Mouse (Mus musculus) c-Kit-positive CD71-positive TER-119-positive erythroid progenitor cells, embryonic 14.5 days (primary cell): Measurements from ENCODE around the gene Gm6096.
"Not testable (repeated sequence)": the region's sequence is repeated elsewhere in the genome, so short reads cannot be mapped to it uniquely, and the experiment has no call there.

ENCODE experiments used
- DNase-seq: peaks from one replicate; pipeline ENCODE4 v3.0.0-alpha.2; 2013; ENCODE audit warnings: low spot score

Gene Gm6096

DNA sequence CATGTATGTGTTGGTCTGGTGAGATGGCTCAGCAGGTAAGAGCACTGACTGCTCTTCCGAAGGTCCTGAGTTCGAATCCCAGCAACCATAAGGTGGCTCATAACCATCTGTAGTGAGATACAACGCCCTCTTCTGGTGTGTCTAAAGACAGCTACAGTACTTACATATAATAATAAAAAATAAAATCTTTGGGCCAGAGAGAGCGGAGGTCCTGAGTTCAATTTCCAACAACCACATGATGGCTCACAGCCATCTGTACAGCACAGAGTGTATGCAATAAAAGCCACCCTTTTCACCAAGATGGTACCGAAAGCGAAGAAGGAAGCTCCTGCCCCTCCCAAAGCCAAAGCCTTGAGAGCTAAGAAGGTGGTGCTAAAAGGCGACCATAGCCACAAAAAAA is at the start of gene Gm6096:
Gene Gm6096, plus strand, starts transcription at position 301 of the 400 bp plus-strand sequence.
- no peak for DNase-seq

GRCm38 (mm10) chr7:34202147-34202546 is 48.7 kb upstream of the Gm6096 start:
- DNase-seq, result not testable (repeated sequence)

DNA sequence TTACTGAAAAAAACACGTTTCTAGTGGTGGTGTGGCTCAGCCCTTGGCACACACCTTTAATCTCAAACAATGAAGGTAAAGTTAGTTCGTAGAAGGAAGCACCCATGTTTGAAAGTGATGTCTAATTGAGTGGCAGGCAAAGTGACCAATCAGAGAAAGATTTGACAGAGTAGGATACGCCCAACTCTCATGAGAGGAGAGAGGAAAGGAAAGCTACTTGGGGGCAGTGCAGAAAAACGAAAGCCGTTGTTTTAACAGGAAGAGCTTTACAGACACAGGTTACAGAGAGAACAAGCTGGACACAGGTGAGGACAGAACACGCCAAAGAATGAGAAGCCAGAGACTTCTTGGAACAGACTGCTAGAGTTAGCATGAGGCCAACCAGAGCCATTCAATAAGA is 44.5 kb upstream of the Gm6096 start:
- DNase-seq, result no peak

GRCm38 (mm10) chr7:34208027-34208745 is 42.7 kb upstream of the Gm6096 start:
- DNase-seq, result no peak

GRCm38 (mm10) chr7:34213281-34213680 is 37.6 kb upstream of the Gm6096 start:
- DNase-seq, result no peak

DNA sequence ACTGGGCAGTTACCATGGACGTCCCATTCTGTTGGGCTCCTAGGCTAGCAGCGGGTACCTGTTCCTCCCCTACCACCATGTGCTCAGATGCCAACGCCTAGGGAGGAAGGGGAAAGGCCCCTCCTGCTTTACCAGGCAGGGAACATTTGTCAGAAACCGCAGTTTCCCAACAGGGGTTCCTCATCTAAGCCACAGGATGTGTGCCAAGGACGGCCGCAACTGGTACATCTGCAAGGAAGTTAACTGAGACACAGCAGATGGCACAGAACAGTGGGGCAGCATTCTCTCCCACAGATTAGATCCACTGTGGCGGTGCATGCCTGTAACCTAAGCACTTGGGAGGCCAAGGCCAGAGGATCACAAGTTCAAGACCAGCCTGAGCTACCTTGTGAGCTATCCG is 36.2 kb upstream of the Gm6096 start:
- DNase-seq, result no peak

GRCm38 (mm10) chr7:34215481-34215880 is 35.4 kb upstream of the Gm6096 start:
- no peak for DNase-seq

DNA sequence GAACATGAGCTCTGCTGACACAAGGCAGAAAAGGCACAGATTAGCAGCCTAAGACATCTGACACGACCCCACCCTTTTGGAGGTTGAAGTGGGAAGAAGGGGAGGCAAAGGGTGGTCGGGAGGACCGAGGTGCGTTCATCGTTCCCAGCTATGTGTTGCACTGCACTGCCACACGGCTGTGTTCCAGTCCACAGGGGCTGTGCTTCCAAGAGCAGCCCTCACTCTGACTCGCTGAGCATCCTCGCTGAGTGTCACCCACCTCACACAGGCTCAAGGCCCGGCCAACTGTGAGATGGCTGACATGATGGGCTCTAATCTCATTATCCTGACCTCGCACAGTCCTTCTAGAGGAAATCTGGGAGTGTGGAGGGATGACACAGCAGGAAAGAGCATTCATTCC is 34.4 kb upstream of the Gm6096 start:
- DNase-seq, result no peak

DNA sequence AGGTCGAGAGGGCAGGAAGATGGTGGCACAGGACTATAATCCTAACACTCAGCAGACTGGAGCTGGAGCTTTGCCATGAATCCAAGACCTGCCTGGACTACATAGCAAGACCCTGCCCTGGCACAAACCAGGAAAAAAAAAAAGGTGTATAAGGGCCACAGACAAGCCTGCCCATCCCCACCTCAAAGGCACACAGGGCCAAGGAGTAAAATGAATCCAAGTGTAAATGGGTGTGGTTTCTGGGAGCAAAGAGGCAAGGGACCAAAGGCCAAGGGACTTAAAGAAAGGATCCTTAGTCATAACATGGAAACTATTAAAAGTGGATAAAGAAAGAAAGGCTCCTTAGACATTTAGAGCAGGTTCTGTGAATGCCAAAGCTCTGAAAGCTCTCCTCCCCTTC is 32.3 kb upstream of the Gm6096 start:
- DNase-seq, result no peak

- DNase-seq, result no peak
These were observed 29.1 kb upstream of the Gm6096 start for GRCm38 (mm10) chr7:34221594-34222250.

GRCm38 (mm10) chr7:34222340-34222739 is 28.5 kb upstream of the Gm6096 start:
- no peak for DNase-seq

GRCm38 (mm10) chr7:34224308-34224707 is 26.5 kb upstream of the Gm6096 start:
- no peak for DNase-seq

DNA sequence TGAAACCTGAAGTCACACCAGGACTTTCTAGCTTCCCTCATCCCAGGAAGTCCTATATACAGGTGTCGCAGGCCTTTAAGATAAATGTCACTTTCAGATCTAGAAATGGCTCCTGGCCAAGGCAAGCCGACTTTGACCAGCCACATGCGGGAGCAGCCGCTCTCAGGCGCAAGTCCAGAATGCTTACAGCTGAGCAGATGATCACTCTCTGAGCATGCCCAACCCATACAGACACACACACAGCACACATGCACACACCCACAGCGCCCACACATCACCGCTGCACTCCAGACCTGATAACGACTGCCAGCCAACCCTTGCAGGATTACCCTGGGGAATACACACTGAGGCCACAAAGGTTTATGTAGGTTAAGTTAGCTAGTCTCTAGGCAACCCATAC is 24.8 kb upstream of the Gm6096 start:
- DNase-seq, result no peak

DNA sequence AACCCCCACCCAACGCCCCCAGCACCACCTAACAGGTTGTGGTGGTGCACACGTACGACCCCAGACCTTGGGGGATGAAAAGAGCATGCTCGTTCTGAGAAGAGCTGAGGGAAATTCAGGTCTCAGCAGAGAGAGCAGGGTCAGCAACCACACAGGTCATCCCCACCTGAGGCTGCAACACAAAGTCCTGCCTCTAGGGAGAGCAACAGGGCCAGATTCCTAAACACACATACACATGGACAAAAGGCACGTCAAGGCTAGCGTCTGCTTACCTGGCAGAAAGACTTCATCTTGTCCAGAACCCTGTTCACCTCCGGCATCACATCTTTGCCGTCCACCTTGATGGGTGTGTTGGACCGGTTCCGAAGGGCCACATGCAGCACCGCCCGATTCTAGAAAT is 24.0 kb upstream of the Gm6096 start:
- DNase-seq, result no peak

GRCm38 (mm10) chr7:34228641-34229040 is 22.2 kb upstream of the Gm6096 start:
- DNase-seq, result no peak

DNA sequence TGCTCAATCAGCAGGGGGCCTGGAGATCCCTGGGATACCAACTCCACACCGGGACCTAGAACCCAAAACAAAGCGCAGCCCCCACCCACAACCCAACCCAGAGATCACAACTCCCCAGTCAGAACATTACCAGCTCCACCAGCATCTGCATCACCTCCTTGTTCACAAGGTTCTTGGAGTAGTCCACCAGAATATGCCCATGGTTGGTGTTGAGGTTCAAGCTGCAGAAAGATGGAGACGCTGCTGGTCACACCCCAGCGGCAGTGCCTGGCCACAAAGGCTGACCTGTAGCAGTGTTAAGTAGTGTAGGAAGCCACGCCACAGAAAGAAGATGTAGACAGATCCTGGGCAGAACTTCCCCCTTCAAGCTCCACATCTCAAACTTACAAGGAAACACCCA is 21.7 kb upstream of the Gm6096 start:
- DNase-seq, result no peak

GRCm38 (mm10) chr7:34229691-34230111 is 21.1 kb upstream of the Gm6096 start:
- DNase-seq, result peak; percentile 44

DNA sequence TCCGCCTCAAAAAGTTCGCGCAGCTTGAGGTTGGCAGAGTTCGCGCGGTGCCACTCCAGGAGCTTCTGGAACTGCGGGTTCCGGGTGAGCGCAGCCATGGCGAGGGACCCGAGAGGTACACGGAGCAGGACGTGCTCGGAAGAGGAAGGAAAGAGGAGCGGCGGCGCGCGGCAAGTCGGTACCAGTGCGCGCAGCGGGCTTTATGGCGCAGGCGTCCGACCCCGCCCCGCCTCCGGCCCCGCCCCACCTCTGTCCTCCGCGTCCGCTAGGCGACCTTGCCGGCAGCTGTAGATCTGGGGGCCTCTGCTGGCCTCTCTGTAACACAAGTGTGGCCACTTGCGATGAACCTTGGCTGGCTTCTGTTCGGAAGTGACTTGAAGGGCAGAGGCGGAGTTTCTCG is 20.7 kb upstream of the Gm6096 start, which contains the start of gene Gpi1:
Gene Gpi1, minus strand, starts transcription at position 221 of the 400 bp plus-strand sequence.
- DNase-seq, result peak; percentile 81

- DNase-seq, result no peak
These were observed 17.8 kb upstream of the Gm6096 start for GRCm38 (mm10) chr7:34232785-34233725.

GRCm38 (mm10) chr7:34233909-34234609 is 16.8 kb upstream of the Gm6096 start:
- DNase-seq, result peak; percentile 92

- DNase-seq, result peak; percentile 28
These were observed 16.0 kb upstream of the Gm6096 start for GRCm38 (mm10) chr7:34234610-34235561.
